Mouse (Mus musculus): ENCODE data around the gene Slc35d3. TPM values are rescaled to one million over a fixed set of nuclear protein-coding genes. Genes with fewer than 3 reads are reported as not detected.

The Slc35d3 gene
- 0.87 and 1.1 TPM in 2 replicates for polyA plus RNA-seq (2015; fragmentation: Nextera tagmentation; extraction: Ambion mirVana)

DNA sequence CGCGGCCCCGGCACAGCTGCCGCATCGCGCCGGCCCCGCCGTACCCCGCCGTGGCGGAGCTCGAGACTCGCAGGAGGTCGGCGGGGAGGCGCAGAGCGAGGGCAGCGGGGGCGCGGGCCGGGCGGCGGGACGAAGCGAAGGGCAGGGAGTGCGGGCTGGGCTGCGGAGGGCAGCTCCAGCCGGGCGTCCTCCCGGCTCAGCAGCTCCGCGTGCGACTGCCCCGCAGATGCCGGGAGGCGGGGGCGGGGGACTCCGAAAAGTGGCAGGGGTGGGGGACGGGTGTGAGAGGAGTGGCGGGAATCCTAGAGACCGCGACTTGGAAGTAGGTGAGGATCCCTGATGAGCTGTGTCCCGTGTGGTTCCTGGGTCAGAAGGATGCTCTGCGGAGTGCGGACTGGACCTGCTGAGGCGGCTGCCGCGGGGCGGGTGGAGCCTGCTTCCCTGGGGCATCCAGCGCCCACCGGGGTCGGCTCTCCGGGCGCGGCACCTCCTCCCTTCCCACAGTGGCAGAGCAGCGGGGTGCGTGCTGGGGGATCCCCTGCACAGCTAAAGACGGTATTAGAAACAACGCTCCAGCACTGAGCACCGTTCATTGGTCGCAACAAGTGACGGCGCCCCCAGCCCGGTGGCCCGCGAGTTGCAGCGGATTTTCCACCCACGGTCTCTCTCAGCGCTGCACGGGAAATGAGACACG lies at the start of gene Slc35d3:
Gene Slc35d3 (minus strand): TSS at position 462 of the 694 bp plus-strand sequence.
- Histone ChIP-seq H3K9me3 (no peaks in the 10 kb centered on the region), H3K27me3 (replicated peaks) (peaks cover 80% of the 10 kb centered on the region), H3K4me2 (peak within 1 kb of the TSS; percentile 99), H3K4me3 (peak within 1 kb of the TSS; percentile 67), H3K4me1 (peaks cover 29% of the 10 kb centered on the region), H3K27ac (replicated peaks) (no peak within 1 kb of the TSS), H3K9ac (peak within 1 kb of the TSS; percentile 77), H3K36me3 (no peaks in the 10 kb centered on the region)
- WGBS: 1% methylated on average over 69 of the region's 72 CpGs
- ATAC-seq (ENCODE audit: extremely low read depth, insufficient number of reproducible peaks, low FRiP score, low TSS enrichment): no peak

DNA sequence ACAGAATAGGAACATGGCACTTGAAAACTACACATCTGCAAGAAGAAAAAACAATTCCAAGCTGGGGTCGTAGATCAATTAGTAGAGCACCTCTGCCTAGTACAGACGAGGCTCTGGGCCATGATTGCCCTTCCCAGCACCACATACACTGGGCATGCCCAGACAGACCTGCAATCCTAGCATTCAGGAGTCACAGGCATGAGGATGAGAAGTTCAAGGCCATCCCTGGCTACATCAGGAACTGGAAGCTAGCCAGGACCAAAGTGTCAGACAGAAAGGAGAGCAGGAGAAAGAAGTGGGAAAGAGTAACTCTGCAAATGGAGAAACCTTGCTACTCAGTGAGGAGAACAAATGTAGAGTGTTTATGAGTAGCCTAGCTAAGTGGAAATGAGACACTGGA lies 48.9 kb upstream of the Slc35d3 start:
- Histone ChIP-seq H3K9ac (no peak overlapping the region), H3K4me2 (no peak overlapping the region), H3K9me3 (no peaks in the 10 kb centered on the region), H3K27me3 (replicated peaks) (no peaks in the 10 kb centered on the region), H3K36me3 (peaks cover 30% of the 10 kb centered on the region), H3K27ac (replicated peaks) (no peak overlapping the region), H3K4me3 (no peak overlapping the region), H3K4me1 (peaks cover 5% of the 10 kb centered on the region; the same call in 1 of the 2 replicates)
- no peak for ATAC-seq (ENCODE audit: extremely low read depth, insufficient number of reproducible peaks, low FRiP score, low TSS enrichment)
- 72% methylated on average over 2 of the region's 2 CpGs for WGBS

DNA sequence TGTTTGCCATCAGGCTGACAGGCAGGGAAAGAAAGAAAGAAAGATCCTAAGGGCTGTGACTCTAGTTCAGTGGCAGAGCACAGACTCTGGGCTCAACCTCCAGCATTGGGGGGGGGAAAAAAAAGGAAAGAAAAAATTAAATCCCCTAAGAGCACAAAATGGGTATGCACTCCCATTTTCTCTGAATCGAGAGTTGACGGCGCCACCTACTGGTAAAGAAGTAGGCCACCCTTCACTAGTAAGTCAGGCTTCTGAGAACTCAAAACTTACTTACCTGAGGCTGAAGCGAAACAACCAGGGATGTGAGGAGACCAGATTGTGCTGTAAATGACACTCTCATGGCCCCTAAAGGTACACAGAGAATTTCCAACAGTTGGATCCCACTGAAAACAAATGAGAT lies 42.7 kb upstream of the Slc35d3 start:
- H3K4me2 ChIP-seq: no peak overlapping the region
- H3K4me3 ChIP-seq: no peak overlapping the region
- no peak overlapping the region for H3K27ac ChIP-seq (replicated peaks)
- no peaks in the 10 kb centered on the region for H3K9me3 ChIP-seq
- ATAC-seq (ENCODE audit: extremely low read depth, insufficient number of reproducible peaks, low FRiP score, low TSS enrichment): no peak
- H3K27me3 ChIP-seq (replicated peaks): no peaks in the 10 kb centered on the region
- peaks cover 27% of the 10 kb centered on the region for H3K36me3 ChIP-seq
- no peak overlapping the region for H3K9ac ChIP-seq
- no peaks in the 10 kb centered on the region for H3K4me1 ChIP-seq
- 17% methylated on average over 4 of the region's 4 CpGs for WGBS

DNA sequence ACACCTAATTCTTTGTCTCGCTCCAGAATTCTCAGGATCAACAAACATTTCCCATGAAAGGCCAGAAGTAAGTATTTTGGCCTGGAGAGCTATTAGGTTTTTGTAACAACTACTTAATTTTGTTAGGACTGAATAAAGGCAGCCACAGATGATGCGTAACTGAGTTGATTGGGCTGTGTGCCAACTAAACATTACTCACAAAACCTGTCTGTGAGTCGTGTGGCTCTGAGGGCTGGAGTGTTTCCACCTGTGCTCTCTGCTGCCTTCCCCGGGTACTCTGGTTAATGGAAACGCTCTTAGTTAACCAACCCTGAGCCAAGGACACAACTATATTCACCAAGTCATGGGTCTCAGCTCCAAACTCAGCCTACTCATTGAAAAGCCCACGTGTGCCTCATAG lies 41.9 kb upstream of the Slc35d3 start:
- no peak for ATAC-seq (ENCODE audit: extremely low read depth, insufficient number of reproducible peaks, low FRiP score, low TSS enrichment)
- no peaks in the 10 kb centered on the region for H3K9me3 ChIP-seq
- H3K27ac ChIP-seq (replicated peaks): no peak overlapping the region
- WGBS: 66% methylated on average over 6 of the region's 6 CpGs
- no peak overlapping the region for H3K4me2 ChIP-seq
- H3K4me1 ChIP-seq: no peaks in the 10 kb centered on the region
- no peak overlapping the region for H3K9ac ChIP-seq
- peaks cover 27% of the 10 kb centered on the region for H3K36me3 ChIP-seq
- H3K4me3 ChIP-seq: no peak overlapping the region
- H3K27me3 ChIP-seq (replicated peaks): no peaks in the 10 kb centered on the region

DNA sequence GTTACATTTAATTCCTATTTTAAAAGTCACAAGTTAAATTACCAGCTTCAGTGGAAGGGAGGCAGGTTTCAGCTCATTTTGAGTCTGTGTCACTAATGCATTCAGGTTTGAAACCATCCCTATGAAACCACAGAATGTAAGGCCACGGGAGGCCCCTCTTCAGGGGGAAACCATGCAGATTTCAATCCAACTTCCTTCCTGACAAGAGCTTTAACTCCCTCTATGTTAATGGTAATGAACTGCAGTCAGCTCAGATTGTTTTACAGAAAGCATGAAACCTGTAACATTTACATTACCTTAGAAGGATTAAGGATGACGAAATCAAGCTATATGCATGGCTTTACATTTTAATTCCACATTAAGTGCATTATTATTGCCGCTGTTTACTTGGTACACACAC lies 40.4 kb upstream of the Slc35d3 start:
- no peaks in the 10 kb centered on the region for H3K27me3 ChIP-seq (replicated peaks)
- no peaks in the 10 kb centered on the region for H3K4me1 ChIP-seq
- H3K9me3 ChIP-seq: no peaks in the 10 kb centered on the region
- WGBS: 61% methylated on average over 3 of the region's 3 CpGs
- no peak overlapping the region for H3K4me3 ChIP-seq
- ATAC-seq (ENCODE audit: extremely low read depth, insufficient number of reproducible peaks, low FRiP score, low TSS enrichment): no peak
- no peak overlapping the region for H3K4me2 ChIP-seq
- H3K27ac ChIP-seq (replicated peaks): no peak overlapping the region
- peaks cover 25% of the 10 kb centered on the region for H3K36me3 ChIP-seq
- H3K9ac ChIP-seq: no peak overlapping the region

DNA sequence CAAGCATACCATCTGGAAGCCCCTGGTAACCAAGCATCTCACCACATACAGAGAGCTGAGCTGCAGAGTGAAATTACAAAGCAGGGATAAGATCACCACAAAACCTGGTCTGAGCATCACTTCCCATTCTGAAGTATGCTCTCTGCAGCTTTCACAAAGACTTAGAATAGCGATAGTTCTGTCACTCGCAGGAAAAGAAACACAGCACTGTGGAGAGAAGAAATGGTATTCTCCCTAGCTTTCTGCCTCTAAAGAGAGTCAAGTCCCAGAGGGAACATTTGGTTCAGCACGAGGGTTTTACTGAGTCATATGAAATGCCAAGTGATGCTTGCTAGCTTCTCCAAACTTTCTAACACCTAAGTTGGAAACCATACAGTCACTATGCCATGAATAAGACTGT lies 38.6 kb upstream of the Slc35d3 start:
- Histone ChIP-seq H3K27me3 (replicated peaks) (no peaks in the 10 kb centered on the region), H3K36me3 (peaks cover 22% of the 10 kb centered on the region), H3K9me3 (no peaks in the 10 kb centered on the region), H3K4me3 (no peak overlapping the region), H3K4me1 (no peaks in the 10 kb centered on the region), H3K9ac (no peak overlapping the region), H3K27ac (replicated peaks) (no peak overlapping the region), H3K4me2 (no peak overlapping the region)
- ATAC-seq (ENCODE audit: extremely low read depth, insufficient number of reproducible peaks, low FRiP score, low TSS enrichment): no peak
- 81% methylated on average over 3 of the region's 3 CpGs for WGBS

DNA sequence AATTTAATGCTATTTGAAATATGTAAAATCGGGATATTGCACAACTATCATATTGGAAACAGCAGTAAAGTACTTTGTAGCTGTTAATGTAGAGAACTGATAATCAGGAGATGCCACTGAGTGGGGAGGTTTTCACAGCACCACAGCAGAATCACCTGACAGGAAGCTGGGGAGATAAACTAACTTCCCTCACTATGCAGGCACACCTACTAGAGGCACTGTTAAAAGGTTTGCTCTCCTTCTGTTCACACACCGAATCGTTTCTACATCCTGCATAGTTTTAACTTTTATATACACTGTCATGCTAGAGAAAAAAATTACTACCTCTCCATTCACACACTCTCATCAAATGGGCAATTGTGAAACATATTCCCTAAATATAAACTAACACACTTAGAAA lies 35.0 kb upstream of the Slc35d3 start:
- WGBS: 61% methylated on average over 3 of the region's 3 CpGs
- H3K4me1 ChIP-seq: no peaks in the 10 kb centered on the region
- H3K36me3 ChIP-seq: peaks cover 29% of the 10 kb centered on the region
- no peak for ATAC-seq (ENCODE audit: extremely low read depth, insufficient number of reproducible peaks, low FRiP score, low TSS enrichment)
- H3K9ac ChIP-seq: no peak overlapping the region
- H3K27me3 ChIP-seq (replicated peaks): no peaks in the 10 kb centered on the region
- no peak overlapping the region for H3K4me2 ChIP-seq
- H3K4me3 ChIP-seq: no peak overlapping the region
- H3K27ac ChIP-seq (replicated peaks): no peak overlapping the region
- H3K9me3 ChIP-seq: no peaks in the 10 kb centered on the region

DNA sequence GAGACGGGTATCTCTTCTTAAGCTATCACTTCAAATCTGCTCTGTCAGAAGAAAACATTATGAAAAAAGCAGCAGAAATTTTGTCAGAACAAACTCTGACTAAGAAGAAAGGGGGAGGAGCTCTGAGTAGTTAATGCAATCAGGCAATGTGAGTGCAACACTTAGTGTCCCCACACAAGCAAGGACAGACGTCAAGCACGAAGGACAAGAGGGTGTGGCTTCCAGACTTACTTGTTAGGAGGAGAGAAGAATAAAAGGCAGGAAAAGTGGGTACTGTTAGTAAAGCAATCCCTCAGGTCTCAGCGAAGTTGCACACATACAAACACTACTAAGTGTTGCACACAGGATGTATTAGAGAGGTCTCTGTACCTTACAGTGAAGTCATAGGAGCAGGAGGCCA lies 33.1 kb upstream of the Slc35d3 start:
- no peak overlapping the region for H3K4me3 ChIP-seq

DNA sequence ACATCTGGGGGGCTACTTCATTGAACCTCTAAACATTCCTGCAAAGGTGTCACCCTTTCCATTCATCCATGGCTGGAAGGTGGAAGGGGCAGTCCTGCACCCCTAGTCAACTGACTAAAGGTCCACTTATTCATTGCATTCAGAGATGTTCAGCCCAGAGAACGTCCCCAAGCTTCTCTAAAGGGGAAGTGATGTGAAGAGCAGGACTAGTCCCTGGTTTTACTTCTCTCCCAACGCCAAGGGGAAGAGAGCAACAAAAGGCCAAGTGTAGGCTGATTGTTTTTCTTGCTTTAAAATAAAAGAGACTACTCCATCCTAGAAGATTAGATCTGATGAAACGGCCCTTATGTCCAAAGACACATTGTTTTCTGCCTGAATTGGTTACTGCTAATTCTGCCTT lies 29.2 kb upstream of the Slc35d3 start:
- peaks cover 12% of the 10 kb centered on the region; the same call in 1 of the 2 replicates for H3K36me3 ChIP-seq
- H3K9ac ChIP-seq: no peak overlapping the region
- H3K4me3 ChIP-seq: no peak overlapping the region
- no peak overlapping the region for H3K4me2 ChIP-seq
- no peaks in the 10 kb centered on the region for H3K27me3 ChIP-seq (replicated peaks)
- no peak for ATAC-seq (ENCODE audit: extremely low read depth, insufficient number of reproducible peaks, low FRiP score, low TSS enrichment)
- no peaks in the 10 kb centered on the region for H3K4me1 ChIP-seq
- WGBS: 74% methylated on average over 3 of the region's 3 CpGs
- H3K9me3 ChIP-seq: no peaks in the 10 kb centered on the region
- H3K27ac ChIP-seq (replicated peaks): no peak overlapping the region

More for the DNA sequence above, 33.1 kb upstream of the Slc35d3 start:
- Histone ChIP-seq H3K27me3 (replicated peaks) (no peaks in the 10 kb centered on the region), H3K27ac (replicated peaks) (no peak overlapping the region), H3K9me3 (no peaks in the 10 kb centered on the region), H3K4me2 (no peak overlapping the region), H3K36me3 (peaks cover 23% of the 10 kb centered on the region), H3K9ac (no peak overlapping the region), H3K4me1 (no peaks in the 10 kb centered on the region)
- no peak for ATAC-seq (ENCODE audit: extremely low read depth, insufficient number of reproducible peaks, low FRiP score, low TSS enrichment)
- WGBS: 59% methylated on average over 4 of the region's 4 CpGs

DNA sequence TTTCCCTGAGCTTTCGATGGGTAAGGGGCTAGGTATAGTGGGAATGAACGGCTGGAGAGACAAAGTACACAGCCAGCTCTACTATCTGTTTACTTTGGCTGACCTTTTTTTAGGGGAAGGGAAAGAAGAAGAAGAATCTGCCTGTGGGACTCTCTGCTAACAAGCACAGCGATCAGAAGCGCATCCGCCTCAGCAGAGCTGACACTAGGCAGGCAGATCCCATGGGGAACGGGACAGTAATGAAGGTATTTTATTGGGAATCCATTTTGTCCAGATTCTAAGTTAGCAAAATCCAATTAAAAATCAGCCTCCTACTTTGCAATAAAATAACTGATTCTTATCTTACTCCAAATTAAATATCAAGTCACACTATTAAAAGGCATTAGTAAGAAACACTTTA lies 27.9 kb upstream of the Slc35d3 start:
- WGBS: 63% methylated on average over 6 of the region's 6 CpGs
- H3K9ac ChIP-seq: no peak overlapping the region

DNA sequence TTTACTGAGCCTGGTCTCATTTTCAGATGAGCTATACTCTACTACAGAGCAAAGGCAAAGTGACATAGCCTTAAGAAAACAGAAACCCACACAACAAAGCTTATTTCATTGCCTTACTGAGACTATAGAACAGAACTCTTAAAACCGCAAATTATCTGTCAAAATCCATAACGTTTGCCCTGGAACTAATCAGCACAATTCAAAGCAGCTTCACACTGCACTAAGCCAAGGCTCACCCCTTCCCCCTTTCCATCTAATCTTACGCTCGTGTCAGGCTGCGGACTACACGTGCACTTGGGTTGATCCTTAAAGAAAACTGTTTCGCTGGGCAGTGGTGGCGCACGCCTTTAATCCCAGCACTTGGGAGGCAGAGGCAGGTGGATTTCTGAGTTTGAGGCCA lies 26.4 kb upstream of the Slc35d3 start:
- no peaks in the 10 kb centered on the region for H3K27me3 ChIP-seq (replicated peaks)
- H3K4me2 ChIP-seq: no peak overlapping the region
- H3K27ac ChIP-seq (replicated peaks): no peak overlapping the region
- 0 out of 2 replicates have a peak, but pooled peaks cover 8% of the 10 kb centered on the region for H3K36me3 ChIP-seq
- no peak for ATAC-seq (ENCODE audit: extremely low read depth, insufficient number of reproducible peaks, low FRiP score, low TSS enrichment)
- H3K9me3 ChIP-seq: no peaks in the 10 kb centered on the region
- no peak overlapping the region for H3K4me3 ChIP-seq
- no peak overlapping the region for H3K9ac ChIP-seq
- WGBS: 76% methylated on average over 9 of the region's 9 CpGs
- no peaks in the 10 kb centered on the region for H3K4me1 ChIP-seq

More for the DNA sequence above, 27.9 kb upstream of the Slc35d3 start:
- no peaks in the 10 kb centered on the region for H3K4me1 ChIP-seq
- no peak overlapping the region for H3K4me2 ChIP-seq
- H3K27ac ChIP-seq (replicated peaks): no peak overlapping the region
- no peak for ATAC-seq (ENCODE audit: extremely low read depth, insufficient number of reproducible peaks, low FRiP score, low TSS enrichment)
- peaks cover 12% of the 10 kb centered on the region; the same call in 1 of the 2 replicates for H3K36me3 ChIP-seq
- H3K27me3 ChIP-seq (replicated peaks): no peaks in the 10 kb centered on the region
- H3K4me3 ChIP-seq: no peak overlapping the region
- H3K9me3 ChIP-seq: no peaks in the 10 kb centered on the region

DNA sequence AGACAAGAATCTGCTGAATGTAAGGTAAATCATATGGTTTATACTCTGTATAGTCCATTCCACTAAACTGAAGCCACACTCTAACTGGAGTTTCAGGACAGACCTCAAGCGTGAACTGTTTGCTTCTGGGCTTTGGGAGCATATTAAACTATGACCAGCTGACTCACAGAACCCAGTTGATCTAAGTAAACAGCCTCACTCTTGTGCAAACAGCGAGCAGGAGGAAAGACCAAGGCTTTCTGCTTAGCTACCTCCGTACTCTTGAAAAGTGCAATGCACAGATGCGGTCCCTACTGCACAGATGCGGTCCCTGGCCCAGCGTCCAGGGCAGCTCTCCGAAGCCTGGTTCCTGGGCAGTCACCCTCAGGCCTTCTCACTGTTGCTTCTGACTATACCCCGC lies 26.0 kb upstream of the Slc35d3 start:
- H3K4me1 ChIP-seq: no peaks in the 10 kb centered on the region
- no peaks in the 10 kb centered on the region for H3K9me3 ChIP-seq
- ATAC-seq (ENCODE audit: extremely low read depth, insufficient number of reproducible peaks, low FRiP score, low TSS enrichment): no peak
- no peak overlapping the region for H3K9ac ChIP-seq
- H3K4me3 ChIP-seq: no peak overlapping the region
- no peaks in the 10 kb centered on the region for H3K27me3 ChIP-seq (replicated peaks)
- H3K36me3 ChIP-seq: 0 out of 2 replicates have a peak, but pooled peaks cover 5% of the 10 kb centered on the region
- no peak overlapping the region for H3K4me2 ChIP-seq
- no peak overlapping the region for H3K27ac ChIP-seq (replicated peaks)
- 88% methylated on average over 8 of the region's 8 CpGs for WGBS

All from heart, embryonic 13.5 days (tissue).